Mouse (Mus musculus): ENCODE measurements around the gene H2-Q6. TPM values are rescaled to one million over a fixed set of nuclear protein-coding genes. Genes with fewer than 3 reads are reported as not detected.
"Not testable (repeated sequence)": the region's sequence is repeated elsewhere in the genome, so short reads cannot be mapped to it uniquely, and the experiment has no call there.

H2-Q6 gene
- polyA plus RNA-seq (2012; rRNA removed) = 10.3 and 11.2 TPM in 2 replicates
- 7.6 and 11.1 TPM in 2 replicates for polyA plus RNA-seq (2014; fragmentation: Nextera tagmentation; extraction: Ambion mirVana)

GRCm38 (mm10) chr17:35424624-35425416 lies at the start of gene H2-Q6:
TSS of gene H2-Q6 (plus strand) at chr17:35424850.
- not testable (repeated sequence) for H3K36me3 ChIP-seq (replicated peaks; ENCODE audit: control insufficient read depth, insufficient read depth, low read depth); H3K9me3 ChIP-seq (ENCODE audit: control insufficient read depth, low read length); H3K27ac ChIP-seq; H3K9ac ChIP-seq (replicated peaks); H3K4me1 ChIP-seq (replicated peaks; ENCODE audit: control insufficient read depth in 2 of 2, insufficient read depth in 2 of 2, low read length in 1 of 2)
- peak within 1 kb of the TSS; percentile 36 for H3K4me2 ChIP-seq (ENCODE audit: low read depth)
- H3K4me3 ChIP-seq (ENCODE audit: insufficient read depth in 1 of 2, low read depth in 2 of 2, low read length in 2 of 2) = peak within 1 kb of the TSS; percentile 14 to 15; a peak in 3 of 4 replicates
- DNase-seq (ENCODE audit: low read depth in 3 of 3, low spot score in 3 of 3) (peak in 1 of 3 experiments; percentile 22), ATAC-seq (ENCODE audit: insufficient read depth) (peak; percentile 75)
- WGBS (ENCODE audit: insufficient replicate concordance) = 2% methylated on average over 50 of the region's 66 CpGs
- H3K27me3 ChIP-seq (ENCODE audit: control insufficient read depth, insufficient read depth, low read length) = peaks cover 12% of the 10 kb centered on the region

GRCm38 (mm10) chr17:35379369-35379728 lies 45.3 kb upstream of the H2-Q6 start, which contains the start of gene H2-Q4:
TSS of gene H2-Q4 (plus strand) at chr17:35379617.
- Histone ChIP-seq H3K4me3 (ENCODE audit: insufficient read depth in 1 of 2, low read depth in 2 of 2, low read length in 2 of 2) (peak within 1 kb of the TSS; percentile 55 to 56), H3K27ac (no peak within 1 kb of the TSS), H3K4me1 (replicated peaks; ENCODE audit: control insufficient read depth in 2 of 2, insufficient read depth in 2 of 2, low read length in 1 of 2) (0 out of 4 replicates have a peak, but pooled peaks cover 0 to 3% of the 10 kb centered on the region in 2 experiments), H3K4me2 (ENCODE audit: low read depth) (peak within 1 kb of the TSS; percentile 68), H3K9me3 (ENCODE audit: control insufficient read depth, low read length) (no peaks in the 10 kb centered on the region), H3K9ac (replicated peaks) (peak within 1 kb of the TSS; percentile 13; the same call in 1 of the 2 replicates), H3K27me3 (ENCODE audit: control insufficient read depth, insufficient read depth, low read length) (peaks cover 11% of the 10 kb centered on the region), H3K36me3 (replicated peaks; ENCODE audit: control insufficient read depth, insufficient read depth, low read depth) (no peaks in the 10 kb centered on the region)
- WGBS (ENCODE audit: insufficient replicate concordance) = 2% methylated on average over 16 of the region's 16 CpGs
- ATAC-seq (ENCODE audit: insufficient read depth) (peak; percentile 74), DNase-seq (ENCODE audit: low read depth in 3 of 3, low spot score in 3 of 3) (peak; percentile 41 to 46 (median 43))
- TF ChIP-seq CTCF (IDR thresholded peaks at IDR 0.05; ENCODE audit: low read depth) (no peak), EP300 (IDR thresholded peaks at IDR 0.05; ENCODE audit: low read depth) (no peak)

GRCm38 (mm10) chr17:35379729-35380451 lies 44.8 kb upstream of the H2-Q6 start:
- DNase-seq (ENCODE audit: low read depth in 3 of 3, low spot score in 3 of 3) = no peak
- peak overlapping the region; percentile 68 for H3K4me2 ChIP-seq (ENCODE audit: low read depth)
- H3K9me3 ChIP-seq (ENCODE audit: control insufficient read depth, low read length) = no peaks in the 10 kb centered on the region
- no peaks in the 10 kb centered on the region for H3K36me3 ChIP-seq (replicated peaks; ENCODE audit: control insufficient read depth, insufficient read depth, low read depth)
- H3K4me3 ChIP-seq (ENCODE audit: insufficient read depth in 1 of 2, low read depth in 2 of 2, low read length in 2 of 2) = peak overlapping the region; percentile 55 to 56
- 0 out of 4 replicates have a peak, but pooled peaks cover 0 to 3% of the 10 kb centered on the region in 2 experiments for H3K4me1 ChIP-seq (replicated peaks; ENCODE audit: control insufficient read depth in 2 of 2, insufficient read depth in 2 of 2, low read length in 1 of 2)
- peaks cover 11% of the 10 kb centered on the region for H3K27me3 ChIP-seq (ENCODE audit: control insufficient read depth, insufficient read depth, low read length)
- no peak overlapping the region for H3K27ac ChIP-seq
- 1% methylated on average over 70 of the region's 70 CpGs for WGBS (ENCODE audit: insufficient replicate concordance)
- ATAC-seq (ENCODE audit: insufficient read depth) = peak; percentile 31; the same call in 1 of the 2 replicates
- TF ChIP-seq EP300 (IDR thresholded peaks at IDR 0.05; ENCODE audit: low read depth) (no peak), CTCF (IDR thresholded peaks at IDR 0.05; ENCODE audit: low read depth) (no peak)
- H3K9ac ChIP-seq (replicated peaks) = peak overlapping the region; percentile 13; the same call in 1 of the 2 replicates

- not testable (repeated sequence) for H3K4me2 ChIP-seq (ENCODE audit: low read depth); H3K27me3 ChIP-seq (ENCODE audit: control insufficient read depth, insufficient read depth, low read length); H3K9me3 ChIP-seq (ENCODE audit: control insufficient read depth, low read length); H3K4me3 ChIP-seq (ENCODE audit: insufficient read depth in 1 of 2, low read depth in 2 of 2, low read length in 2 of 2); H3K9ac ChIP-seq (replicated peaks); H3K4me1 ChIP-seq (replicated peaks; ENCODE audit: control insufficient read depth in 2 of 2, insufficient read depth in 2 of 2, low read length in 1 of 2); H3K27ac ChIP-seq; DNase-seq (ENCODE audit: low read depth in 3 of 3, low spot score in 3 of 3); H3K36me3 ChIP-seq (replicated peaks; ENCODE audit: control insufficient read depth, insufficient read depth, low read depth); ATAC-seq (ENCODE audit: insufficient read depth)
- WGBS (ENCODE audit: insufficient replicate concordance) = 6% methylated on average over 7 of the region's 7 CpGs
- TF ChIP-seq CTCF (IDR thresholded peaks at IDR 0.05; ENCODE audit: low read depth) = peak; percentile 70
These were observed 34.9 kb upstream of the H2-Q6 start for GRCm38 (mm10) chr17:35389796-35390195.

- not testable (repeated sequence) for H3K4me2 ChIP-seq (ENCODE audit: low read depth); H3K36me3 ChIP-seq (replicated peaks; ENCODE audit: control insufficient read depth, insufficient read depth, low read depth); ATAC-seq (ENCODE audit: insufficient read depth); H3K4me1 ChIP-seq (replicated peaks; ENCODE audit: control insufficient read depth in 2 of 2, insufficient read depth in 2 of 2, low read length in 1 of 2); H3K9ac ChIP-seq (replicated peaks); H3K27me3 ChIP-seq (ENCODE audit: control insufficient read depth, insufficient read depth, low read length); DNase-seq (ENCODE audit: low read depth in 3 of 3, low spot score in 3 of 3); H3K9me3 ChIP-seq (ENCODE audit: control insufficient read depth, low read length); H3K27ac ChIP-seq; H3K4me3 ChIP-seq (ENCODE audit: insufficient read depth in 1 of 2, low read depth in 2 of 2, low read length in 2 of 2)
- WGBS (ENCODE audit: insufficient replicate concordance) = 41% methylated on average over 2 of the region's 2 CpGs
These were observed 32.0 kb upstream of the H2-Q6 start for GRCm38 (mm10) chr17:35392671-35393070.

GRCm38 (mm10) chr17:35393864-35394800 lies 30.5 kb upstream of the H2-Q6 start:
- not testable (repeated sequence) for H3K36me3 ChIP-seq (replicated peaks; ENCODE audit: control insufficient read depth, insufficient read depth, low read depth); H3K27ac ChIP-seq; H3K9ac ChIP-seq (replicated peaks); H3K27me3 ChIP-seq (ENCODE audit: control insufficient read depth, insufficient read depth, low read length); H3K4me2 ChIP-seq (ENCODE audit: low read depth); DNase-seq (ENCODE audit: low read depth in 3 of 3, low spot score in 3 of 3); H3K9me3 ChIP-seq (ENCODE audit: control insufficient read depth, low read length); H3K4me3 ChIP-seq (ENCODE audit: insufficient read depth in 1 of 2, low read depth in 2 of 2, low read length in 2 of 2); H3K4me1 ChIP-seq (replicated peaks; ENCODE audit: control insufficient read depth in 2 of 2, insufficient read depth in 2 of 2, low read length in 1 of 2)
- 4% methylated on average over 49 of the region's 75 CpGs for WGBS (ENCODE audit: insufficient replicate concordance)
- ATAC-seq (ENCODE audit: insufficient read depth) = peak; percentile 77

GRCm38 (mm10) chr17:35396956-35397355 lies 27.7 kb upstream of the H2-Q6 start:
- not testable (repeated sequence) for H3K36me3 ChIP-seq (replicated peaks; ENCODE audit: control insufficient read depth, insufficient read depth, low read depth); H3K4me3 ChIP-seq (ENCODE audit: insufficient read depth in 1 of 2, low read depth in 2 of 2, low read length in 2 of 2); H3K27ac ChIP-seq; H3K27me3 ChIP-seq (ENCODE audit: control insufficient read depth, insufficient read depth, low read length); H3K4me2 ChIP-seq (ENCODE audit: low read depth); H3K9me3 ChIP-seq (ENCODE audit: control insufficient read depth, low read length); ATAC-seq (ENCODE audit: insufficient read depth); DNase-seq (ENCODE audit: low read depth in 3 of 3, low spot score in 3 of 3); H3K9ac ChIP-seq (replicated peaks); H3K4me1 ChIP-seq (replicated peaks; ENCODE audit: control insufficient read depth in 2 of 2, insufficient read depth in 2 of 2, low read length in 1 of 2)
- 52% methylated on average over 2 of the region's 2 CpGs for WGBS (ENCODE audit: insufficient replicate concordance)

All from liver, embryonic 14.5 days (tissue).